Mouse (Mus musculus) heart, postnatal 10 days (tissue): ENCODE results near the gene Polr2l. TPM values are rescaled to one million over a fixed set of nuclear protein-coding genes. Genes with fewer than 3 reads are reported as not detected.

ENCODE experiments used
- DNase-seq, 2 experiments: peaks; one replicate each; pipeline ENCODE4 v3.0.0; 2021
- intact Hi-C: fragments of 180-260 bp; cut with DNase I; formaldehyde crosslinking; loops from one replicate; pipeline ENCODE4 v1.15.1; 2025
- total RNA-seq, 2 experiments: library from RNA; stranded (reverse); gene quantifications; 2 replicates each; pipeline ENCODE4 v1.2.3; 2021

The Polr2l gene
- total RNA-seq, 2 experiments from 2014 or later, result 59.8 to 65.5 TPM

- intact Hi-C loops, result no loop called here
- no peak for DNase-seq
Measured at GRCm38 (mm10) chr7:141469352-141469751, 5.6 kb downstream of the Polr2l start.

- intact Hi-C loops, result no loop called here
- DNase-seq, result peak; percentile 82 to 86
Measured at GRCm38 (mm10) chr7:141468522-141469211, 6.3 kb downstream of the Polr2l start.

- peak; percentile 59 to 73 for DNase-seq
- intact Hi-C loops, result no loop called here
Measured at GRCm38 (mm10) chr7:141468164-141468521, 6.8 kb downstream of the Polr2l start.

GRCm38 (mm10) chr7:141467230-141468030, 7.5 kb downstream of the Polr2l start, which contains the start of gene Cd151:
Gene Cd151 (plus strand): TSS chr7:141467392.
- DNase-seq, result peak; percentile 94
- intact Hi-C loops, result no loop called here

- intact Hi-C loops, result no loop called here
- DNase-seq, result no peak
Measured at GRCm38 (mm10) chr7:141466607-141467148, 8.3 kb downstream of the Polr2l start.

- intact Hi-C loops, result no loop called here
- peak; percentile 53 for DNase-seq
Measured at GRCm38 (mm10) chr7:141466045-141466394, 8.9 kb downstream of the Polr2l start.

- DNase-seq, result peak in 1 of 2 experiments; percentile 62
- intact Hi-C loops, result no loop called here
Measured at GRCm38 (mm10) chr7:141465388-141466044, 9.4 kb downstream of the Polr2l start.

- DNase-seq, result peak in 1 of 2 experiments; percentile 36
- intact Hi-C loops, result no loop called here
Measured at GRCm38 (mm10) chr7:141464603-141465201, 10.2 kb downstream of the Polr2l start.

GRCm38 (mm10) chr7:141463824-141464602, 10.9 kb downstream of the Polr2l start:
- intact Hi-C loops, result no loop called here
- peak; percentile 76 to 77 for DNase-seq

GRCm38 (mm10) chr7:141462333-141462821, 12.6 kb downstream of the Polr2l start:
- intact Hi-C loops, result no loop called here
- DNase-seq, result peak in 1 of 2 experiments; percentile 64

GRCm38 (mm10) chr7:141461521-141462332, 13.2 kb downstream of the Polr2l start:
- DNase-seq, result peak in 1 of 2 experiments; percentile 59
- intact Hi-C loops, result no loop called here

- peak in 1 of 2 experiments; percentile 47 for DNase-seq
Measured at GRCm38 (mm10) chr7:141460391-141461113, 14.4 kb downstream of the Polr2l start, which contains the start of gene Cracr2b. Gene Cracr2b (plus strand): TSS chr7:141461094.

GRCm38 (mm10) chr7:141460001-141460390, 14.9 kb downstream of the Polr2l start:
- DNase-seq, result peak in 1 of 2 experiments; percentile 58
- intact Hi-C loops, result no loop called here

More at GRCm38 (mm10) chr7:141460391-141461113, 14.4 kb downstream of the Polr2l start, which contains the start of gene Cracr2b:
- intact Hi-C loops, result no loop called here

- peak in 1 of 2 experiments; percentile 23 for DNase-seq
- intact Hi-C loops, result no loop called here
Measured at GRCm38 (mm10) chr7:141459301-141459711, 15.6 kb downstream of the Polr2l start.

- no peak for DNase-seq
- intact Hi-C loops, result no loop called here
Measured at GRCm38 (mm10) chr7:141458661-141459060, 16.3 kb downstream of the Polr2l start.

GRCm38 (mm10) chr7:141457986-141458660, 16.8 kb downstream of the Polr2l start:
- DNase-seq, result peak in 1 of 2 experiments; percentile 69

GRCm38 (mm10) chr7:141457236-141457635, 17.7 kb downstream of the Polr2l start:
- intact Hi-C loops, result no loop called here
- no peak for DNase-seq

More at GRCm38 (mm10) chr7:141457986-141458660, 16.8 kb downstream of the Polr2l start:
- intact Hi-C loops, result no loop called here
